Mouse (Mus musculus): ENCODE data around the gene Dcaf8. TPM values are rescaled to one million over a fixed set of nuclear protein-coding genes. Genes with fewer than 3 reads are reported as not detected.

Gene Dcaf8
- total RNA-seq, 2 experiments from 2014 or later, result 131 to 134 TPM

DNA sequence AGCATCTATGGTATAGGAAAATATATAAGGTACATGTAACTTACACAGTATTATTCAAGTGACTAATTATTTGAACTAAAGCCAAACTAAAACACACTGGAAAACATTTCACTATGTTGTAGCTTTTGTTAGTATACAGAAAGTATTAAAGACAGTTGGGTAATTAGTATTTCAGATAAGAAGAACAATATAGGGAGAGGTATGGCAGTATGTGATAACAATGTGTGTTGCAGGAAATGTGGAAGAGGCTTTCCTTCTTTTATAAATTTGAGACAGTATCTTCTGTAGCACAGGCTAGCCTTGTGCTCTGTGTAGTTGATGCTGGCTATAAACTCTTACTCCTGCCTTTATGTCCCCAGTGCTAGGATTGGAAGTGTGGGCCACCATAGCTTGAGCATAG, 36.0 kb downstream of the Dcaf8 start:
- DNase-seq, result no peak
- intact Hi-C loops (cut with DNase I; ENCODE audit: low total_unique reads), result no loop called here

GRCm38 (mm10) chr1:172186401-172187289, 38.8 kb downstream of the Dcaf8 start:
- intact Hi-C loops (cut with DNase I; ENCODE audit: low total_unique reads), result no loop called here
- no peak for DNase-seq

- peak; percentile 26 for DNase-seq
- intact Hi-C loops (cut with DNase I; ENCODE audit: low total_unique reads), result no loop called here
Observed at GRCm38 (mm10) chr1:172188891-172189290, 41.0 kb downstream of the Dcaf8 start.

- no peak for DNase-seq
- intact Hi-C loops (cut with DNase I; ENCODE audit: low total_unique reads), result no loop called here
Observed at GRCm38 (mm10) chr1:172191578-172191977, 43.7 kb downstream of the Dcaf8 start.

DNA sequence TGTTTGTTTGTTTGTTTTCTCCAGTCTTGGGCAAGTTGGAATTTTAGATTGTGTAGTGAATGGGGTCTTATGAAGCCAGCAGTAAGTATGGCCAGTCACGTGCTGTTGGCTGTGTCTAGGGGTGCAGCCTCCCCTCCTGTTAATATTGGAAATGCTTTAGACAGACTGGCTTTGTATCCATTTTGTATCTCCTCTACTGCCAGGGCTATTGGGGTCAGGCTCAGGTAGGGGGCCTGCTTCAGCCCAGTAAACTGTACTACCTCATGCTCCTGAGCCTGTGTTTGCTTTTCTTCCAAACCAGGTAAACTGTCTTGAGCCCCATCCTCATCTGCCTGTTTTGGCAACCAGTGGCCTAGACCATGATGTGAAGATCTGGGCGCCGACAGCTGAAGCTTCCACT, 44.3 kb downstream of the Dcaf8 start:
- DNase-seq, result no peak
- intact Hi-C loops (cut with DNase I; ENCODE audit: low total_unique reads), result no loop called here

DNA sequence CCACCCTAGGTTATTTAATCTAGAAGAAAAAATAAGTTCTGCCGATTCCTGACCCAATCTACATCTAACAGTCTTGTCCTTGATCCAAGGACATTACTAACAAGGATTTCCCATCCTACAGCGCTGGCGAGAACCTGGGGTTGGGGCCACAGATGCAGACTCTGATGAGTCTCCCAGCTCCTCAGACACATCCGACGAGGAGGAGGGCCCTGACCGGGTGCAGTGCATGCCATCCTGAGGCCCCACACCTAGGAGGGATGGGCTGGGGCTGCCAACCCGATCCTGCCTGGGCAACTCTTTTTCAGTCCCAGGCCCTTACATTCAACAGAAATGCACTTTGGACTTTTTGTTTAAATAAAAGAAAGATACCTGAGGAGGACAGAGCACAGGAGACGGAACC, 46.6 kb downstream of the Dcaf8 start:
- no peak for DNase-seq
- intact Hi-C loops (cut with DNase I; ENCODE audit: low total_unique reads), result no loop called here

GRCm38 (mm10) chr1:172197146-172197545, 49.3 kb downstream of the Dcaf8 start:
- DNase-seq, result no peak
- intact Hi-C loops (cut with DNase I; ENCODE audit: low total_unique reads), result no loop called here

DNA sequence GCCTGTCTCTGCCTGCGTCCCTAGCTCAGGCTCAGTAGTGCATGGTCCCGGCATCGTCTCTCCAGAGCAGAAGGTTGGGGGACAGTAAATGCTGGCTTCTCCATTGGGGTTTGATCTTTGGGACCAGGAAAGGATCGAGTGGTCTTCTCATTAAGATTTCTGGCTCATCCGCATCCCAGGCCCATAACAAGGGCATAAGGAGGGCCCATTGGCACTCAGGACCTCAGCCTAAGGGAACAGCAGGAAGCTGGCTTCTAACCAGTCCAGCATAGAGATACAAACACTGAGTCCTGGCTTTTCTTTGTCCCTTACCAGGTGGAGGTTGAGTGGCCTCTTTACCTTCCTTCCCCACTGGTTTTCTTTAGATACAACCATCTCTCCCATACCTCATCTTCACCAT, 50.0 kb downstream of the Dcaf8 start:
- intact Hi-C loops (cut with DNase I; ENCODE audit: low total_unique reads), result no loop called here

GRCm38 (mm10) chr1:172198316-172198715, 50.4 kb downstream of the Dcaf8 start:
- DNase-seq, result no peak
- intact Hi-C loops (cut with DNase I; ENCODE audit: low total_unique reads), result no loop called here

More for the DNA sequence above, 50.0 kb downstream of the Dcaf8 start:
- no peak for DNase-seq

DNA sequence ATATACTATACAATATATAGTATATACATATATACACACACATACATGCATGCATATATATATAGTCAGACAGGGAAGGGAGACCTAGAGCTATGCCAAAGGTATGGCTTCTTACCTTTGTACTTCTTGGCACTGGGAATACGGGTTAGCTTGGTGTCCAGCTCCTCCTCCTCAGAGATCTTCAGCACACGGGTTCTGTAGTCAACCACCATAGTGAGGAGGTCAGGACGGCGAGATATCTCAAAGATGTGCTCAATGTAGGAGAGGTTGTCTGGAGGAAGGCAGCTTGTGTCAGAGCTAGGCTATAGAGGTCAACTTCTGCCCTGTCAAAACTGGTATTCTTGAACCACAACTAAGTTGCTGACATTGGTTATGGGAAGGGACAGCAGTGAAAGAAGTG, 51.1 kb downstream of the Dcaf8 start:
- intact Hi-C loops (cut with DNase I; ENCODE audit: low total_unique reads), result no loop called here
- DNase-seq, result no peak

DNA sequence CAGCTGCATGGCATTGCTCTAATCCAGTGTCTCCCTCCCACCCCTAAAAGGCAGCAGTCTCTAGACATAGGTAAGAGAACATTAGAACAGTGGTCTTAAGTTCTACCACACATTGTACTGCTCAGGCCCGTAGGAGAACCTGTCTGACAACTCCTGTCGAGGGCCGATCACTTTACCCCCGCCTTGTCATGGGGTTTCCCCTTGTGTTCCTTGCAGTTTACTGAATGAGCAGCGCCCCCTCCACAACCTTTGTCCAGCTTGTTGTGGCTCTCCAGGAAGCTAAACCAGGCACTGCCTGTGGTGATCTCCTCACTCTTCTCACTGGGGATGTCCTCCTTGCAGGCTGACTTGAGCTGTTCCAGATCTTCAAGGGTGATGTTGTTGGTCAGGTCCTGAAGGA, 52.3 kb downstream of the Dcaf8 start:
- no peak for DNase-seq
- intact Hi-C loops (cut with DNase I; ENCODE audit: low total_unique reads), result no loop called here

DNA sequence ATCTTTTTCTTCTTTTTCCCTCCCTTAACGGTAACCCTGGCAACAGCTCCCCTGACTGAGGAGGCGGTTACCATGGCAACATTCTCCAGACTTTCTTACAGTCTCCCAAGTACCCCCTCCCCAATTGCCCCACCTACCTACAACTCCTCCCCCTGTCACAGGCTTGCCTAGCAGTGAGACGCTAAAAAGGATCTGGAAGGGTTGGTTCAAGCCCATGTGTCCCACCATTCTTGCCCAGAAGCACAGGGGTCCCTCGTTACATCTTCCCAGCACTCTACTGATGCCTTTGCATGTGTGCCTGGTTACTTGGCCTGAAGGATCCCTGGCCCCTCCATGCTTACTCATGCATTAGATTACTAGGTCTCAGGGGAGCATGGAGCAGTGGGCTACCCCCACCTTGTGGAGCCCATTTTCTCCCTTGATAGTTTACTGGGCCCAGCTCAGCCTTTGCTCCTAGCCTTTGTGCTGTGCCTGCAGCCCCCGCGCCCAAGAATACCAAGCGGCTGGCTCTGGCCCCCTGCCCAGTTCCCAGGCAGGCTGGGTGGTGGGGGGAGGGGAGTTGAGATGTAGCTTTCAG, 53.1 kb downstream of the Dcaf8 start:
- DNase-seq, result peak; percentile 31
- intact Hi-C loops (cut with DNase I; ENCODE audit: low total_unique reads), result no loop called here

GRCm38 (mm10) chr1:172201967-172202880, 54.3 kb downstream of the Dcaf8 start:
- intact Hi-C loops (cut with DNase I; ENCODE audit: low total_unique reads), result no loop called here
- DNase-seq, result peak; percentile 13

DNA sequence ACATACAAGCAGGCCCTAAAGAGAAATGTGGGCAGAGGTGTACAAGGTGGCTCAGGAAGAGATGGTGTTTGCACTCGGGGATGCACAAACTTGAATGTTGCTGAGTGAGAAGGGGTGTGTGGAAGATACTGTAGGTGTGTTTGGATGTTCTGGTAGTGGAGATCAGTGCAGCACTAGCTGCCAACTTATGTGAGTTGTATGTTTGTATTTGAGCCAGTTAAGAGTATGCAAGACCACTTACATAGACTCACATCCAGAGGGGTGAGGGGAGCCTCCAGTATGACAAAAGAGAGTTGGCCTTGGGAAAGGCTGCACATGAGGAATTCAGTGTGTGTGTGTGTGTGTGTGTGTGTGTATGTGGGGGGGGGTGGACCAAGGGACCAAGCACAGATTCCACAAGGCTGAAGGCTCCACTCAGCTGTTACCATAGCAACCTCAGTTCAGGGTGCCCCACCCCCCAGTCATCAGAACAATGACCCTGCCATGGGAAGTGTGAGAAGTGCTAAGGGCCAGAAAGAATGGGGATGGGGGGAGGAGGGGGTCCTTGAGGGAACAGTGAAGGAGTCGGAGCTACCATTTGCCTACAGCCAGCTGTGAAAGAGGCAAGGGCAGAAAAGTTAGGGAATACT, 55.1 kb downstream of the Dcaf8 start:
- intact Hi-C loops (cut with DNase I; ENCODE audit: low total_unique reads), result no loop called here
- no peak for DNase-seq

- peak; percentile 29 for DNase-seq
- intact Hi-C loops (cut with DNase I; ENCODE audit: low total_unique reads), result no loop called here
Observed at GRCm38 (mm10) chr1:172203566-172203965, 55.7 kb downstream of the Dcaf8 start.

DNA sequence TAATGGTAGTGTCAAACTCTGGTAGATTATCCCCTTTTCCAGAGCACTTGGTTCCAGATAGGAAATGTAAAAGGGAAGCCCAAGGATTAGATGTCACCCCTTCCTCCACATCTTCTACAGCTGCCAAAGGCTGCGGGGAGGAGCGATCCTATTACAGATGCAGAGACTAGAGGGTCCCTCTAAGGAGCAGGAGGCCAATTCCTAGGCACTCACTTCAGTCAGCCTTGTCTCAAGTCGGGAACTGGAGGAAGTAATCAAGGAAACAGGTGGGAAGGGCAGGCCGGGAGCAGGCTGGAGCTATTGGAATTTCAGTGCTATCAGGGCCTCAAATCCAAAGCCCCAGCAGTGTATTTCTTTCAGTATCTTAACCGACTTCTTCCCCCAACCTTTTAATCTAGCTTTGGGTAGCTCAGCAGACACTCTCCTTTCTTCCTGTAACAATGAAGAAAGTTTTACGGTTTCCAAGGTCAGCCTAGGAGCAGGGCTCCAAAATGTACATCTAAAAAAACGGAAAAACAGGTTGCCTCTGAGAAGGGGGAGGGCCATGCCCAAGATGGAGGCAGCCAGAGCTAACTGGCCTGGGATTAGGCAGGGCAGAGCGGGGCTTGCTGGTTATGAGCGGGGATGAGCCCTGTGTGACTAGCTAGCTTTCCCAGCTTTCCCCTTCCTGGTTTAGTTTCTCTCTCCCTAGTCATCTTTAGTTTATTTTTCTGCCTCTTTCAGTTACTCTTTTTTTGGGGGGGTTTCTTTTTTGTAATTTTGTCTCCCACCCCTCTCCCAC, 56.3 kb downstream of the Dcaf8 start:
- peak; percentile 15 for DNase-seq
- intact Hi-C loops (cut with DNase I; ENCODE audit: low total_unique reads), result no loop called here

DNA sequence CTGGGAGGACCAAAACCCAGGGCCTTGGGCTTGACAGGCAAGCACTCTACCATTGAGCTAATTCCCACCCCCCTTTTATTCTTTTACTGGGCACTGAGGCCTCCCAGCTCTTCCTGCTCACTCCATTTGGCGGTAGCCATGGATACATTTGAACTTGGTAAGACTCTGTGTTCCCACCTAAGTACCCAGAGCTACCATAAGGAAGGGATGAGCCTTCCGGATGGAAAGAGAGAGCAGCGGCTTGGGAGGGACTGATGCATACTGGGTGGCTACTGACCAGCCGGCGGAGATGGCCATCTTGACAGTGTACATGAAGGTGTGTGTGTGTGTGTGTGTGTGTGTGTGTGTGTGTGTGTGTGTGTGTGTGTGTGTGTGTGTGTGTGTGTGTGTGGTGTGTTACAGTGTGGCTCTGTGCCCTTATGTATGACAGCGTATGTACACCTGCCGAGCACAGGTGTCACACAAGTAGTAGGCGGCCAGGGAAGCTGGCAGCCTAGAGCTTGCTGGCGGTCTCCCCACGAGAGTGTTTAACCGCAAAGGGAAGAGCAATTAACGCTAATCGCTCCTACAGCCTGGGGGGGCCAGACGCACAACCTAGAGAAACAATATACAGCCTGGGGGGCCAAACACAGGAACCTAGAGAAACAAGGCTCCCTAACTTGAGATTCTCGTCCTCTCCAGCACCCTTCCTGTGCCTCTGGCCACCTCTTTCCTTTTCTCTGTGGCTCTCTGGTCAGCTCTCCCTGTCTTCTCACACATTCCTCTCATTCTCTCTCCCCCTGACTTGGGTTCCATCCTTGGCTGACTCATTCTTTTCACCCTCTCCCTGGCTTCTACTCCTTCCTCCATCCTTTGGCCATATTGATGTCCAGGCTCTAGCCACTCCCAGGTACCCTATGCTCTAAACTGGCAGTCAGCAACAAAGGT, 57.2 kb downstream of the Dcaf8 start:
- intact Hi-C loops (cut with DNase I; ENCODE audit: low total_unique reads), result no loop called here
- DNase-seq, result no peak

GRCm38 (mm10) chr1:172205741-172206087, 57.8 kb downstream of the Dcaf8 start:
- no peak for DNase-seq
- intact Hi-C loops (cut with DNase I; ENCODE audit: low total_unique reads), result no loop called here

Data from gastrocnemius, postnatal 14 days (tissue).